Mouse (Mus musculus) forebrain, embryonic 10.5 days (tissue): ENCODE data around the gene D330045A20Rik. TPM values are rescaled to one million over a fixed set of nuclear protein-coding genes. Genes with fewer than 3 reads are reported as not detected.

Experiments
- polyA plus RNA-seq: library from polyadenylated mRNA; unstranded; fragments of >200 nt; fragmentation: Nextera tagmentation; extraction: Ambion mirVana; gene quantifications from 2 replicates; pipeline ENCODE4 v1.2.1, GENCODE M21; 2016

D330045A20Rik gene
- polyA plus RNA-seq, 1 experiment from 2014 or later = 3.6 TPM

Other genes with a start within 250 kb of the D330045A20Rik start
- not detected in 2 replicates for gene Trap1a, start 146.7 kb upstream of the D330045A20Rik start, polyA plus RNA-seq
- gene Rnf128, start 82.9 kb downstream of the D330045A20Rik start, polyA plus RNA-seq = 1.4 and 2.3 TPM in 2 replicates
- gene Tbc1d8b, start 204.6 kb downstream of the D330045A20Rik start, polyA plus RNA-seq = 0.97 and 1.1 TPM in 2 replicates
- gene Gm15013, start 234.1 kb downstream of the D330045A20Rik start, polyA plus RNA-seq = 0.25 and 0.32 TPM in 2 replicates